In the genomic region with DNA sequence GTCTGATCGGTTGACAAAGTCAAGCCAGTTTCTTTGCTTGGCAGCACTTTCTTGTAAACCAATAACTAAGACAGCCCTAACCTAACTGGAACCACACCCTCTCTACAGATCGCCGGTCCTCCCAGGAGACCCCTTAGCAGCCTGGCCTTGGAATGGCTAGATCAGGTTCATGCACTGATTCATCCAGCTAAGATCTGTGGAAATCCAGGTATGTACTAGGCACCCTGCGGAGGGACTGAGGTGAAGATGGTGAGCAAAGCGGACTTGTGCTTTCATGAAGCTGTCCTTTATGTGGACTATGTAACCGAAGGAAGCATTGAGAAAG, we compare ENCODE assay signal across 8 mouse cellular contexts. TPM values are rescaled to one million over a fixed set of nuclear protein-coding genes. Genes with fewer than 3 reads are reported as not detected.
A peak's percentile ranks its signal among the peaks of the same experiment; 100 is the strongest.
DNase-seq lines count a peak whose midpoint lies in the region; ATAC-seq and TF ChIP-seq lines count a peak whose summit lies in the region.

No protein-coding gene starts in this region.

- H3K9me3 ChIP-seq in hindbrain, embryonic 13.5 days = no peaks in the 10 kb centered on the region
- H3K9me3 ChIP-seq in midbrain, embryonic 12.5 days = no peaks in the 10 kb centered on the region

- peak overlapping the region; percentile 78 for H3K4me3 ChIP-seq in kidney, adult 2 months (ENCODE audit: insufficient read depth, low read depth, low read length)
- peak overlapping the region; percentile 75 for H3K4me3 ChIP-seq in bone marrow macrophage, adult 2 months (ENCODE audit: insufficient read depth, low read length)
- H3K4me3 ChIP-seq in hindbrain, embryonic 13.5 days = peak overlapping the region; percentile 66
- peak overlapping the region; percentile 63 for H3K4me3 ChIP-seq in midbrain, embryonic 12.5 days

- TF ChIP-seq CTCF in kidney, adult 2 months (conservative IDR thresholded peaks at IDR 0.05; ENCODE audit: insufficient read depth, insufficient read length, low read depth, low read length) = no peak
- no peak for TF ChIP-seq CTCF in bone marrow macrophage, adult 2 months (IDR thresholded peaks at IDR 0.05; ENCODE audit: low read depth, low read length)

- no peaks in the 10 kb centered on the region for H3K27me3 ChIP-seq in kidney, adult 2 months (replicated peaks; ENCODE audit: control insufficient read depth, insufficient read depth, low read length)
- H3K27me3 ChIP-seq in hindbrain, embryonic 13.5 days = no peaks in the 10 kb centered on the region
- no peaks in the 10 kb centered on the region for H3K27me3 ChIP-seq in midbrain, embryonic 12.5 days

- WGBS in kidney, adult 2 months = 3% methylated on average over 6 of the region's 6 CpGs
- 12% methylated on average over 6 of the region's 6 CpGs for WGBS in hindbrain, embryonic 13.5 days
- 13% methylated on average over 6 of the region's 6 CpGs for WGBS in midbrain, embryonic 12.5 days

- 0 out of 2 replicates have a peak, but pooled peaks cover 4% of the 10 kb centered on the region for H3K4me1 ChIP-seq in kidney, adult 2 months (ENCODE audit: control insufficient read depth, insufficient read depth, low read length)
- no peaks in the 10 kb centered on the region for H3K4me1 ChIP-seq in bone marrow macrophage, adult 2 months (ENCODE audit: control insufficient read depth, insufficient read depth, low read length)
- peaks cover 15% of the 10 kb centered on the region for H3K4me1 ChIP-seq in hindbrain, embryonic 13.5 days (replicated peaks)
- peaks cover 11% of the 10 kb centered on the region for H3K4me1 ChIP-seq in midbrain, embryonic 12.5 days

- ATAC-seq in hindbrain, embryonic 13.5 days (ENCODE audit: low FRiP score) = peak; percentile 69
- ATAC-seq in midbrain, embryonic 12.5 days (ENCODE audit: low FRiP score, low read depth) = peak; percentile 52; the same call in 1 of the 2 replicates

- no peak for DNase-seq in kidney, adult 2 months
- no peak for DNase-seq in kidney, postnatal 25 days
- no peak for DNase-seq in frontal cortex, postnatal 10 days (ENCODE audit: low spot score in 2 of 2)
- DNase-seq in gastrocnemius, postnatal 14 days = no peak
- DNase-seq in thymus, postnatal 14 days = no peak

- intact Hi-C loops in gastrocnemius, postnatal 14 days (cut with DNase I; ENCODE audit: low total_unique reads) = no loop called here

- H3K9ac ChIP-seq in hindbrain, embryonic 13.5 days = peak overlapping the region; percentile 71
- H3K9ac ChIP-seq in midbrain, embryonic 12.5 days (replicated peaks) = peak overlapping the region; percentile 54

- peak overlapping the region; percentile 83 for H3K4me2 ChIP-seq in hindbrain, embryonic 13.5 days
- peak overlapping the region; percentile 64 for H3K4me2 ChIP-seq in midbrain, embryonic 12.5 days (replicated peaks)

- no peaks in the 10 kb centered on the region for H3K36me3 ChIP-seq in kidney, adult 2 months (ENCODE audit: control insufficient read depth, insufficient read depth, low read length)
- peaks cover 45% of the 10 kb centered on the region for H3K36me3 ChIP-seq in hindbrain, embryonic 13.5 days
- H3K36me3 ChIP-seq in midbrain, embryonic 12.5 days = peaks cover 30% of the 10 kb centered on the region

- TF ChIP-seq POLR2A in kidney, adult 2 months (IDR thresholded peaks at IDR 0.05; ENCODE audit: low read depth, low read length) = no peak
- no peak for TF ChIP-seq POLR2A in bone marrow macrophage, adult 2 months (IDR thresholded peaks at IDR 0.05; ENCODE audit: borderline replicate concordance, low read depth, low read length)

- H3K27ac ChIP-seq in kidney, adult 2 months (ENCODE audit: insufficient read depth, low read depth, low read length) = no peak overlapping the region
- no peak overlapping the region for H3K27ac ChIP-seq in bone marrow macrophage, adult 2 months (ENCODE audit: insufficient read depth, low read depth, low read length)
- H3K27ac ChIP-seq in hindbrain, embryonic 13.5 days = no peak overlapping the region; the same call in 1 of the 2 replicates
- no peak overlapping the region for H3K27ac ChIP-seq in midbrain, embryonic 12.5 days (replicated peaks)

RNA-seq across cellular contexts. Expression of a gene that starts 0.5 kb away (rescaled TPM):
- 36.5 and 38.6 TPM in 2 replicates for polyA plus RNA-seq in kidney, adult 2 months (2012; rRNA removed)
- polyA plus RNA-seq in bone marrow macrophage, adult 2 months (2012; ENCODE audit: insufficient read depth, insufficient read length, missing spikeins) = 13.9 and 17.6 TPM in 2 replicates
- polyA plus RNA-seq in hindbrain, embryonic 13.5 days (2015; fragmentation: Nextera tagmentation; extraction: Ambion mirVana) = 65.7 and 69.1 TPM in 2 replicates
- polyA plus RNA-seq in midbrain, embryonic 12.5 days (2016; fragmentation: Nextera tagmentation; extraction: Ambion mirVana) = 76.5 and 78.4 TPM in 2 replicates
- 10 to 100 TPM; 18.9 to 20.6 TPM for total RNA-seq in gastrocnemius, postnatal 14 days (2021)

RNA-seq across cellular contexts. Expression of a gene that starts 16.4 kb away (rescaled TPM):
- polyA plus RNA-seq in kidney, adult 2 months (2012; rRNA removed) = not detected in 2 replicates
- not detected in 2 replicates for polyA plus RNA-seq in bone marrow macrophage, adult 2 months (2012; ENCODE audit: insufficient read depth, insufficient read length, missing spikeins)
- polyA plus RNA-seq in hindbrain, embryonic 13.5 days (2015; fragmentation: Nextera tagmentation; extraction: Ambion mirVana) = 0.84 and 1.3 TPM in 2 replicates
- polyA plus RNA-seq in midbrain, embryonic 12.5 days (2016; fragmentation: Nextera tagmentation; extraction: Ambion mirVana) = 0.50 and 1.3 TPM in 2 replicates
- total RNA-seq in gastrocnemius, postnatal 14 days (2021) = not detected

RNA-seq across cellular contexts. Expression of a gene that starts 21.0 kb away (rescaled TPM):
- polyA plus RNA-seq in kidney, adult 2 months (2012; rRNA removed) = 32.8 and 35.6 TPM in 2 replicates
- polyA plus RNA-seq in bone marrow macrophage, adult 2 months (2012; ENCODE audit: insufficient read depth, insufficient read length, missing spikeins) = not detected in 2 replicates
- 1.6 TPM in 1 of 2 replicates, not detected in the other for polyA plus RNA-seq in hindbrain, embryonic 13.5 days (2015; fragmentation: Nextera tagmentation; extraction: Ambion mirVana)
- polyA plus RNA-seq in midbrain, embryonic 12.5 days (2016; fragmentation: Nextera tagmentation; extraction: Ambion mirVana) = not detected in 2 replicates
- not detected for total RNA-seq in gastrocnemius, postnatal 14 days (2021)

RNA-seq across cellular contexts. Expression of a gene that starts 42.3 kb away (rescaled TPM):
- 3.2 and 4.3 TPM in 2 replicates for polyA plus RNA-seq in kidney, adult 2 months (2012; rRNA removed)
- 8.0 and 8.9 TPM in 2 replicates for polyA plus RNA-seq in bone marrow macrophage, adult 2 months (2012; ENCODE audit: insufficient read depth, insufficient read length, missing spikeins)
- polyA plus RNA-seq in hindbrain, embryonic 13.5 days (2015; fragmentation: Nextera tagmentation; extraction: Ambion mirVana) = 18.0 and 18.5 TPM in 2 replicates
- polyA plus RNA-seq in midbrain, embryonic 12.5 days (2016; fragmentation: Nextera tagmentation; extraction: Ambion mirVana) = 41.6 and 41.7 TPM in 2 replicates
- 1 to 10 TPM; 3.9 to 4.8 TPM for total RNA-seq in gastrocnemius, postnatal 14 days (2021)

RNA-seq across cellular contexts. Expression of a gene that starts 42.6 kb away (rescaled TPM):
- not detected in 2 replicates for polyA plus RNA-seq in kidney, adult 2 months (2012; rRNA removed)
- polyA plus RNA-seq in bone marrow macrophage, adult 2 months (2012; ENCODE audit: insufficient read depth, insufficient read length, missing spikeins) = not detected in 2 replicates
- not detected in 2 replicates for polyA plus RNA-seq in hindbrain, embryonic 13.5 days (2015; fragmentation: Nextera tagmentation; extraction: Ambion mirVana)
- not detected in 2 replicates for polyA plus RNA-seq in midbrain, embryonic 12.5 days (2016; fragmentation: Nextera tagmentation; extraction: Ambion mirVana)
- not detected for total RNA-seq in gastrocnemius, postnatal 14 days (2021)

Comparison
In these comparisons a context has a peak if more than half of its experiments do, and no peak if none do; other contexts are left out.
1. RNA of a gene that starts 21.0 kb away (polyA plus RNA-seq): 32.8 to 35.6 TPM in kidney, adult 2 months; 1.6 TPM in hindbrain, embryonic 13.5 days, not detected in bone marrow macrophage, adult 2 months and not detected in midbrain, embryonic 12.5 days; every median in the first group is over 10 times any median in the second.
2. Peak in every context shown above with its lines, with median percentiles within 50 percentile points of each other: H3K4me3 ChIP-seq.